Comparison of ENCODE assay signal across 29 mouse cellular contexts in genomic region chr6:52535072-52535704, GRCm38 (mm10).
DNase-seq lines count a peak whose midpoint lies in the region; ATAC-seq and TF ChIP-seq lines count a peak whose summit lies in the region.
"Had no signal": no experiment of that assay in that cellular context is flagged by ENCODE, and none has a peak within 500 bp of the region (broad histone marks: within the 10 kb centered on the region; RNA-seq: fewer than 3 reads in every experiment).

No protein-coding gene starts in this region.

- ATAC-seq in Patski: no peak
- ATAC-seq: forebrain, embryonic 15.5 days; hindbrain, postnatal 0 days; intestine, embryonic 15.5 days; lung, postnatal 0 days had no signal

- in situ Hi-C loops in Patski (cut with MboI; ENCODE audit: low pct_unique_long_range_greater_than_20kb): no loop called here

- POLR2A ChIA-PET in Patski (lab: Charles Lee): interaction anchor here (0.7 kb wide), 1 partner anchor 559 kb away, joined by 4 read pairs; no protein-coding TSS in a partner anchor

- H3K9ac ChIP-seq in heart, adult 2 months (ENCODE audit: low read depth, low read length): no peak overlapping the region
- H3K9ac ChIP-seq in ES-Bruce4 (ENCODE audit: low read depth, poor library complexity, severe bottlenecking): no peak overlapping the region
- H3K9ac ChIP-seq: embryonic facial prominence, embryonic 12.5 days; forebrain, embryonic 15.5 days; heart, embryonic 15.5 days; intestine, embryonic 15.5 days; limb, embryonic 15.5 days; liver, embryonic 13.5 days; neural tube, embryonic 15.5 days had no signal

- no peaks in the 10 kb centered on the region for H3K4me1 ChIP-seq in heart, adult 2 months (ENCODE audit: control insufficient read depth, insufficient read depth, low read length)
- no peaks in the 10 kb centered on the region for H3K4me1 ChIP-seq in ES-Bruce4 (ENCODE audit: control insufficient read depth, insufficient read depth, low read length)
- H3K4me1 ChIP-seq in forebrain, embryonic 10.5 days: peaks cover 10% of the 10 kb centered on the region
- H3K4me1 ChIP-seq: embryonic facial prominence, embryonic 12.5 days; intestine, embryonic 15.5 days; liver, embryonic 13.5 days had no signal

- DNase-seq in heart, adult 11 months: peak; percentile 45
- no peak for DNase-seq in heart, adult 2 months
- DNase-seq in 3T3-L1 (ENCODE audit: low read depth, low spot score) (peak; percentile 64), Patski (ENCODE audit: low read depth, low spot score) (peak; percentile 9)
- DNase-seq in forebrain, embryonic 10.5 days (ENCODE audit: extremely low spot score, low spot score): no peak
- DNase-seq in left cerebral cortex, adult 8-10 months (ENCODE audit: low spot score in 2 of 2): no peak
- DNase-seq in lung, postnatal 14 days: no peak
- DNase-seq: adrenal gland, postnatal 25 days; B cell, adult 2 months; cerebellum, adult 2 months; embryo, embryonic 11 days; kidney, adult 2 months; kidney, postnatal 36 days; liver, embryonic 13.5 days; lung, adult 18-20 months; midbrain, embryonic 14.5 days; retina, postnatal 1 day; spleen, adult 18-20 months had no signal

- peaks cover 9% of the 10 kb centered on the region for H3K9me3 ChIP-seq in ES-Bruce4 (replicated peaks; ENCODE audit: control insufficient read depth, insufficient read depth, low read length, poor library complexity, severe bottlenecking)
- H3K9me3 ChIP-seq in forebrain, embryonic 10.5 days: peaks cover 14% of the 10 kb centered on the region; the same call in 1 of the 2 replicates
- H3K9me3 ChIP-seq: forebrain, embryonic 15.5 days; intestine, embryonic 15.5 days; limb, embryonic 15.5 days; liver, embryonic 13.5 days; neural tube, embryonic 15.5 days had no signal

- no peaks in the 10 kb centered on the region for H3K27me3 ChIP-seq in heart, adult 2 months (ENCODE audit: control insufficient read depth, insufficient read depth, low read length)
- H3K27me3 ChIP-seq in ES-Bruce4 (ENCODE audit: control insufficient read depth, insufficient read depth, low read length, poor library complexity, severe bottlenecking): no peaks in the 10 kb centered on the region
- no peaks in the 10 kb centered on the region for H3K27me3 ChIP-seq in Patski
- no peaks in the 10 kb centered on the region for H3K27me3 ChIP-seq in forebrain, embryonic 10.5 days (ENCODE audit: poor library complexity, severe bottlenecking)
- H3K27me3 ChIP-seq: embryonic facial prominence, embryonic 12.5 days; forebrain, embryonic 15.5 days; intestine, embryonic 15.5 days; limb, embryonic 15.5 days; liver, embryonic 13.5 days; neural tube, embryonic 15.5 days had no signal

- H3K27ac ChIP-seq in heart, adult 2 months: no peak overlapping the region
- no peak overlapping the region for H3K27ac ChIP-seq in ES-Bruce4 (ENCODE audit: insufficient read depth, low read length)
- H3K27ac ChIP-seq in forebrain, embryonic 10.5 days: no peak overlapping the region
- H3K27ac ChIP-seq: embryonic facial prominence, embryonic 12.5 days; forebrain, embryonic 15.5 days; heart, embryonic 15.5 days; hindbrain, postnatal 0 days; intestine, embryonic 15.5 days; limb, embryonic 10.5 days; limb, embryonic 15.5 days; liver, embryonic 13.5 days; macrophage; neural tube, embryonic 15.5 days had no signal

- no peak for TF ChIP-seq EP300 in heart, adult 2 months (IDR thresholded peaks at IDR 0.05; ENCODE audit: insufficient read depth, low read depth, low read length)
- TF ChIP-seq EP300 in ES-Bruce4 (IDR thresholded peaks at IDR 0.05; ENCODE audit: insufficient read depth, low read depth, low read length): peak; percentile 39; the same call in 1 of the 2 replicates

- intact Hi-C loops in heart, adult 2 months (cut with DNase I): no loop called here

- CTCF ChIA-PET in Patski (lab: Charles Lee): interaction anchor here (1.2 to 1.4 kb wide), 2 partner anchors 12 to 228 kb away, joined by 3 read pairs; no protein-coding TSS in a partner anchor

- no peaks in the 10 kb centered on the region for H3K79me2 ChIP-seq in heart, adult 2 months (replicated peaks; ENCODE audit: control insufficient read depth, insufficient read depth, low read length)

- TF ChIP-seq POLR2A in heart, adult 2 months (IDR thresholded peaks at IDR 0.05; ENCODE audit: insufficient read depth, low read depth, low read length): no peak
- TF ChIP-seq POLR2A in ES-Bruce4 (IDR thresholded peaks at IDR 0.05; ENCODE audit: insufficient read depth, low read length): no peak

- no peak for TF ChIP-seq CTCF in heart, adult 2 months (IDR thresholded peaks at IDR 0.05)
- TF ChIP-seq CTCF in ES-Bruce4 (IDR thresholded peaks at IDR 0.05; ENCODE audit: low read depth, low read length) (no peak), Patski (IDR thresholded peaks at IDR 0.05) (no peak)

- no peak overlapping the region for H3K4me3 ChIP-seq in heart, adult 2 months
- no peak overlapping the region for H3K4me3 ChIP-seq in ES-Bruce4 (ENCODE audit: low read depth, low read length)
- no peak overlapping the region for H3K4me3 ChIP-seq in forebrain, embryonic 10.5 days
- H3K4me3 ChIP-seq: embryonic facial prominence, embryonic 12.5 days; forebrain, embryonic 15.5 days; heart, embryonic 15.5 days; intestine, embryonic 15.5 days; limb, embryonic 10.5 days; limb, embryonic 15.5 days; liver, embryonic 13.5 days; neural tube, embryonic 15.5 days had no signal

- H3K36me3 ChIP-seq in heart, adult 2 months (ENCODE audit: control insufficient read depth, insufficient read depth, low read length): no peaks in the 10 kb centered on the region
- H3K36me3 ChIP-seq in ES-Bruce4 (ENCODE audit: control insufficient read depth, insufficient read depth, low read length, poor library complexity, severe bottlenecking): no peaks in the 10 kb centered on the region
- H3K36me3 ChIP-seq in forebrain, embryonic 10.5 days (replicated peaks): peaks cover 11% of the 10 kb centered on the region
- H3K36me3 ChIP-seq: liver, embryonic 13.5 days; neural tube, embryonic 15.5 days had no signal

- 83% methylated on average over 11 of the region's 11 CpGs for WGBS in heart, adult 2 months
- 86% methylated on average over 11 of the region's 11 CpGs for WGBS in forebrain, embryonic 10.5 days

Comparison
In these comparisons a context has a peak if more than half of its experiments do, and no peak if none do; other contexts are left out.
1. DNase-seq: peak in heart, adult 11 months (single experiment), 3T3-L1 (single experiment) and Patski (single experiment); none in heart, adult 2 months (0 of 2), forebrain, embryonic 10.5 days (single experiment), left cerebral cortex, adult 8-10 months (0 of 2) and lung, postnatal 14 days (single experiment).